Mouse (Mus musculus) hematopoietic stem cell, adult 5-6 weeks (primary cell): Measurements from ENCODE around the gene Lzts3. TPM values are rescaled to one million over a fixed set of nuclear protein-coding genes. Genes with fewer than 3 reads are reported as not detected.

ENCODE experiments used
- ATAC-seq, 2 experiments: fragments of 125-278 bp in 1 of 2; replicated peaks in 1 of 2; 2 replicates each; pipeline ENCODE4 v1.8.0; 2016 to 2017; ENCODE audit warnings: inconsistent platforms in 2 of 2, mild to moderate bottlenecking in 2 of 2, moderate number of reproducible peaks in 2 of 2, low read depth in 1 of 2, moderate TSS enrichment in 1 of 2; ENCODE audit not compliant: low FRiP score in 2 of 2, poor library complexity in 2 of 2, severe bottlenecking in 2 of 2, insufficient read depth in 1 of 2, low TSS enrichment in 1 of 2
- total RNA-seq: library from RNA; stranded (forward); fragments of 172-1452, 232-1000 nt; gene quantifications from 2 replicates; pipeline ENCODE4 v1.2.3, GENCODE M21; 2017

The Lzts3 gene
- total RNA-seq, 1 experiment from 2014 or later = 0.45 TPM

GRCm38 (mm10) chr2:130642197-130642660 lies 374 bp downstream of the Lzts3 start:
- ATAC-seq = 0 out of 4 replicates have a peak, but pooled peaks of 1 of the 2 experiments have one; percentile 2

GRCm38 (mm10) chr2:130641351-130642025 lies 1.1 kb downstream of the Lzts3 start:
- no peak for ATAC-seq

- no peak for ATAC-seq
Observed at GRCm38 (mm10) chr2:130639276-130639675, 3.3 kb downstream of the Lzts3 start.

GRCm38 (mm10) chr2:130638101-130638611 lies 4.4 kb downstream of the Lzts3 start:
- no peak for ATAC-seq

GRCm38 (mm10) chr2:130635847-130636246 lies 6.8 kb downstream of the Lzts3 start:
- ATAC-seq = peak; percentile 59 to 68

- ATAC-seq = peak; percentile 4 to 23; a peak in 1 of 4 replicates
Observed at GRCm38 (mm10) chr2:130634739-130635411, 7.7 kb downstream of the Lzts3 start.

- no peak for ATAC-seq
Observed at GRCm38 (mm10) chr2:130634006-130634738, 8.4 kb downstream of the Lzts3 start.

- no peak for ATAC-seq
Observed at GRCm38 (mm10) chr2:130632887-130633675, 9.5 kb downstream of the Lzts3 start.

GRCm38 (mm10) chr2:130632416-130632815 lies 10.2 kb downstream of the Lzts3 start:
- ATAC-seq = no peak

GRCm38 (mm10) chr2:130629839-130630203 lies 12.8 kb downstream of the Lzts3 start, which contains the start of the genes Fastkd5 and Ubox5:
Gene Fastkd5 (minus strand): TSS chr2:130630027.
Gene Ubox5 (minus strand): TSS chr2:130630038.
- ATAC-seq = peak; percentile 80 to 83

- ATAC-seq = peak; percentile 30 to 34; a peak in 3 of 4 replicates
Observed at GRCm38 (mm10) chr2:130629080-130629838, 13.3 kb downstream of the Lzts3 start.

GRCm38 (mm10) chr2:130628424-130628823 lies 14.2 kb downstream of the Lzts3 start:
- ATAC-seq = no peak

GRCm38 (mm10) chr2:130618972-130619371 lies 23.6 kb downstream of the Lzts3 start:
- ATAC-seq = no peak

- no peak for ATAC-seq
Observed at GRCm38 (mm10) chr2:130613091-130613490, 29.5 kb downstream of the Lzts3 start.

GRCm38 (mm10) chr2:130602195-130602594 lies 40.4 kb downstream of the Lzts3 start:
- ATAC-seq = no peak

- ATAC-seq = no peak
Observed at GRCm38 (mm10) chr2:130598399-130598798, 44.2 kb downstream of the Lzts3 start.
